Mouse (Mus musculus) cerebellum, adult 2 months (tissue): ENCODE data around the gene Cenpb.

Source experiments
- CTCF ChIP-seq: fragments of 200-500 bp; IDR thresholded peaks from 2 replicates; pipeline ENCODE4 v1.5.1; 2011; ENCODE audit warnings: low read depth, mild to moderate bottlenecking, control low read depth, low read length, moderate library complexity, borderline replicate concordance; ENCODE audit not compliant: insufficient read depth
- POLR2A ChIP-seq: fragments of 200-500 bp; IDR thresholded peaks from 2 replicates; pipeline ENCODE4 v1.6.1; 2011; ENCODE audit warnings: low read length, control low read depth, borderline replicate concordance; ENCODE audit not compliant: insufficient read depth

DNA sequence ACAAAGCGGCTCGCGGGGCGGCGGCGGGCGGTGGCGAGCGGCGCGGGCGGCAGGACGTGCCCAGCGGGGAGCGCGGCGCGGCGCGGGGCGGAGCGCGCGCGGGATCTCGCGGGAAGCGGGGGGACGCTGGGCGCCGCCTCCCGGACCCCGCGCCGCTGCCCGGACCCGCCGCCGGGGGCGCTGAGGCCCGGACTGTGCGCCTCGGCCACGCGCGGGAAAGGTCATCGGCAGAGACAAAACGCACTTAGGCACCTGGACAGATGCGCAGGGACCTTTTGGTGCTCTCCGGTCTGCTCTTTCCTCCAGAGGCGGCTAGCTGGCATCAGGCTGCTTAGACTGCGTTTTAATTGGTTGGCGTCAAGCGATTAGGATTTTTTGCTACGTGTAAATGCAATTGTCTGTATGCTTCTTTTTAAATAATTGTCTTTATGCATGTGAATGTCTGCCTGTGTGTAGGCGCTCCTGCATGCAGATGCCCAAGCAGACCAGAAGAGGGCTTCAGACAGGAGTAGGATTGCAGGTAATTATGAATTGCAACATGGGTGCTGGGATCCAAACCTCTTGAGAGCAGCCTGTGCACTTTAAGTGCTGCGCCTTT is at the start of gene Cenpb:
- TF ChIP-seq CTCF = peak; percentile 56; the same call in 1 of the 2 replicates
- peak; percentile 76 for TF ChIP-seq POLR2A
